ENCODE assay signal across 10 mouse cellular contexts in genomic region chr19:43387071-43387770, GRCm38 (mm10). TPM values are rescaled to one million over a fixed set of nuclear protein-coding genes. Genes with fewer than 3 reads are reported as not detected.
DNase-seq lines count a peak whose midpoint lies in the region; ATAC-seq lines count a peak whose summit lies in the region.
"Had no signal": no experiment of that assay in that cellular context is flagged by ENCODE, and none has a peak within 500 bp of the region (broad histone marks: within the 10 kb centered on the region; RNA-seq: fewer than 3 reads in every experiment).

No protein-coding gene starts in this region.

- peaks cover 78% of the 10 kb centered on the region for H3K27me3 ChIP-seq in heart, embryonic 10.5 days (ENCODE audit: insufficient read depth, poor library complexity, severe bottlenecking)
- H3K27me3 ChIP-seq in hindbrain, embryonic 13.5 days, result peaks cover 89% of the 10 kb centered on the region
- H3K27me3 ChIP-seq in midbrain, embryonic 14.5 days (ENCODE audit: control insufficient read depth, insufficient read depth, low read length), result peaks cover 52% of the 10 kb centered on the region

- 3% methylated on average over 14 of the region's 14 CpGs for WGBS in heart, embryonic 10.5 days
- WGBS in hindbrain, embryonic 13.5 days, result 1% methylated on average over 14 of the region's 14 CpGs
- WGBS in midbrain, embryonic 14.5 days, result under 1% methylated on average over 14 of the region's 14 CpGs

- no peak overlapping the region for H3K4me2 ChIP-seq in hindbrain, embryonic 13.5 days
- peak overlapping the region; percentile 50 for H3K4me2 ChIP-seq in midbrain, embryonic 14.5 days (ENCODE audit: low read length)

- no peak overlapping the region for H3K9ac ChIP-seq in hindbrain, embryonic 13.5 days
- H3K9ac ChIP-seq in midbrain, embryonic 14.5 days (replicated peaks; ENCODE audit: low read length), result no peak overlapping the region

- H3K4me1 ChIP-seq in heart, embryonic 10.5 days, result peaks cover 30% of the 10 kb centered on the region
- H3K4me1 ChIP-seq in hindbrain, embryonic 13.5 days (replicated peaks), result peaks cover 32% of the 10 kb centered on the region
- H3K4me1 ChIP-seq in midbrain, embryonic 14.5 days (ENCODE audit: control insufficient read depth, insufficient read depth, low read length), result peaks cover 12% of the 10 kb centered on the region; the same call in 1 of the 2 replicates

- H3K4me3 ChIP-seq in heart, embryonic 10.5 days, result peak overlapping the region; percentile 57
- peak overlapping the region; percentile 34; the same call in 1 of the 2 replicates for H3K4me3 ChIP-seq in hindbrain, embryonic 13.5 days
- 0 out of 2 replicates have a peak overlapping the region, but pooled peaks have one; percentile 26 for H3K4me3 ChIP-seq in midbrain, embryonic 14.5 days (replicated peaks; ENCODE audit: low read depth, low read length)

- no peaks in the 10 kb centered on the region for H3K36me3 ChIP-seq in heart, embryonic 10.5 days
- H3K36me3 ChIP-seq in hindbrain, embryonic 13.5 days, result no peaks in the 10 kb centered on the region
- H3K36me3 ChIP-seq in midbrain, embryonic 14.5 days (ENCODE audit: control insufficient read depth, insufficient read depth, low read length), result no peaks in the 10 kb centered on the region

- no peak overlapping the region for H3K27ac ChIP-seq in heart, embryonic 10.5 days
- H3K27ac ChIP-seq in hindbrain, embryonic 13.5 days, result no peak overlapping the region
- no peak overlapping the region for H3K27ac ChIP-seq in midbrain, embryonic 14.5 days (replicated peaks; ENCODE audit: low read depth, low read length)

- no peak for ATAC-seq in hindbrain, embryonic 13.5 days (ENCODE audit: low FRiP score)
- no peak for ATAC-seq in midbrain, embryonic 14.5 days (ENCODE audit: low FRiP score, low TSS enrichment)

- no peaks in the 10 kb centered on the region for H3K9me3 ChIP-seq in heart, embryonic 10.5 days
- no peaks in the 10 kb centered on the region for H3K9me3 ChIP-seq in hindbrain, embryonic 13.5 days
- H3K9me3 ChIP-seq in midbrain, embryonic 14.5 days (ENCODE audit: control insufficient read depth, low read length), result no peaks in the 10 kb centered on the region

- DNase-seq in heart, embryonic 10.5 days (ENCODE audit: low spot score), result no peak
- no peak for DNase-seq in heart, adult 11 months
- DNase-seq in embryo, embryonic 11 days, result peak; percentile 38
- peak; percentile 14 for DNase-seq in midbrain, embryonic 14.5 days
- no peak for DNase-seq in left cerebral cortex, adult 9 months (ENCODE audit: low spot score in 2 of 2)
- no peak for DNase-seq in cerebellum, adult 11-12 months
- no peak for DNase-seq in urinary bladder, postnatal 36 days (ENCODE audit: low spot score in 2 of 2)
- DNase-seq: cerebellum, adult 9-10 months; gastrocnemius, postnatal 25 days had no signal

RNA-seq across cellular contexts. Expression of gene Hpse2, which starts 0.9 kb away (rescaled TPM):
- polyA plus RNA-seq in heart, embryonic 10.5 days (2016; fragmentation: Nextera tagmentation; extraction: Ambion mirVana), result 0.04 and 0.29 TPM in 2 replicates
- polyA plus RNA-seq in hindbrain, embryonic 13.5 days (2015; fragmentation: Nextera tagmentation; extraction: Ambion mirVana), result 0.05 and 0.22 TPM in 2 replicates
- 0.11 TPM in 1 of 2 replicates, not detected in the other for polyA plus RNA-seq in midbrain, embryonic 14.5 days (2014; fragmentation: Nextera tagmentation; extraction: Ambion mirVana)

RNA-seq across cellular contexts. Expression of gene Cnnm1, which starts 53.0 kb away (rescaled TPM):
- 0.12 and 0.14 TPM in 2 replicates for polyA plus RNA-seq in heart, embryonic 10.5 days (2016; fragmentation: Nextera tagmentation; extraction: Ambion mirVana)
- 1.1 and 1.8 TPM in 2 replicates for polyA plus RNA-seq in hindbrain, embryonic 13.5 days (2015; fragmentation: Nextera tagmentation; extraction: Ambion mirVana)
- polyA plus RNA-seq in midbrain, embryonic 14.5 days (2014; fragmentation: Nextera tagmentation; extraction: Ambion mirVana), result 2.3 and 2.5 TPM in 2 replicates

Comparison
In these comparisons a context has a peak if more than half of its experiments do, and no peak if none do; other contexts are left out.
1. DNase-seq: peak in embryo, embryonic 11 days (single experiment) and midbrain, embryonic 14.5 days (single experiment); none in heart, embryonic 10.5 days (single experiment), heart, adult 11 months (single experiment), left cerebral cortex, adult 9 months (0 of 2), cerebellum, adult 11-12 months (single experiment) and urinary bladder, postnatal 36 days (0 of 2).
2. Peak in every context shown above with its lines, with median percentiles within 50 percentile points of each other: H3K4me3 ChIP-seq.